Mouse (Mus musculus): Measurements from ENCODE around the gene Rabgef1. TPM values are rescaled to one million over a fixed set of nuclear protein-coding genes. Genes with fewer than 3 reads are reported as not detected.

The Rabgef1 gene
- 18.5 and 19.7 TPM in 2 replicates for polyA plus RNA-seq (2015; fragmentation: Nextera tagmentation; extraction: Ambion mirVana)

DNA sequence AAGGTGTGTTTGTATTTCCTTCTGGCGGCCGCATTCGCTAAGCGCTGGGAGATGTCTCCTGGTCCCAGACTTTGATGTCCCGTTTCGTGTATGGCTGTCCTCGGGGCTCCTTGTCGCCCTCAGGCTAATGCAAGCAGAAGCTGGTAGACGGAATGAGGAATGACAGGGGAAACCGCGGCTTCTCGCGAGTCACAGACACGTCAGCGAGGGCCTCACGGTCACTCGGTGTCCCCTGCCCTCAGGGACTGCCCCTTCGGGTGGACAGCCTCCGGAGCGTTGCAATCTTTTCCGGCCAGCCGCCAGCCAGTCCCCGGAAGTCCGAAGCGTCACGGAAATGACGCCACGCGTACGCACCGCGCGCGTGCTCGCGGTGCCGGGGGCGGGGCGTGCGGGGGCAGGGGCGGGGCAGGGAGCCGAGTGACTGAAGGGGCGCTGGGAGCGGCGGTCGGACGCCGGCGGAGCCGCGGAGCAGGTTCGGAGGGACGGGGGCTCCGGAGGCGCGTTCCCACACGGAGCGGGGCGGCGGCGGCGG is at the start of gene Rabgef1:
Gene Rabgef1 (plus strand): TSS at position 376 of the 532 bp plus-strand sequence.
- peak within 1 kb of the TSS; percentile 96 for H3K4me3 ChIP-seq (ENCODE audit: low read depth, low read length)
- H3K27me3 ChIP-seq (ENCODE audit: insufficient read depth, low read length), result no peaks in the 10 kb centered on the region
- peak within 1 kb of the TSS; percentile 79 for H3K4me2 ChIP-seq (ENCODE audit: low read depth, low read length)
- 1% methylated on average over 41 of the region's 62 CpGs for WGBS (ENCODE audit: insufficient replicate concordance)
- TF ChIP-seq EP300 (IDR thresholded peaks at IDR 0.05; ENCODE audit: low read depth), result no peak; the same call in 1 of the 2 replicates
- 0 out of 2 replicates have a peak, but pooled peaks have one; percentile 4 for TF ChIP-seq CTCF (IDR thresholded peaks at IDR 0.05; ENCODE audit: low read depth)
- peak within 1 kb of the TSS; percentile 92 for H3K9ac ChIP-seq (replicated peaks)
- no peaks in the 10 kb centered on the region for H3K36me3 ChIP-seq (replicated peaks; ENCODE audit: insufficient read depth, low read length)
- no peaks in the 10 kb centered on the region for H3K9me3 ChIP-seq (ENCODE audit: low read length)
- H3K4me1 ChIP-seq (ENCODE audit: insufficient read depth), result peaks cover 43% of the 10 kb centered on the region
- ATAC-seq (peak; percentile 94), DNase-seq (peak; percentile 97)
- peak within 1 kb of the TSS; percentile 98 for H3K27ac ChIP-seq (ENCODE audit: low read depth)

DNA sequence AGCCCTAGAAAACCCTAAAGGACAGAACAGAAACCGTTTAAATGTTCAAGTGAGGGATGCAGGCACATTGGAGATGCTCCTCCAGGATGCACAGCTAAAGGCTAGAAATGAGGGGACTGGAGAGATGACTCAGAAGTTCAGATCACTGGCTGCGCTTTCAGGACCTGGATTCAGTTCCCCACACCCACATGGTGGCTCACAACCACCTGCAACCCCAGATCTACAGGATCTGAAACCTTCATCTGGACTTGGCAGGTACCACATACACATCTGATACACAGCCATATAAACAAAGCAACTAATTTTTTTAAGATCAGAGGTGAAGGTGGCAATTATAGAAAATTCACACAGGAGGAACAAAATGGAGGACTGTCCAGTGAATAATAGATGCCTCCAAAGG is 49.2 kb upstream of the Rabgef1 start:
- ATAC-seq (no peak), DNase-seq (no peak)
- H3K4me2 ChIP-seq (ENCODE audit: low read depth, low read length), result no peak overlapping the region
- no peaks in the 10 kb centered on the region for H3K4me1 ChIP-seq (ENCODE audit: insufficient read depth)
- no peak overlapping the region for H3K9ac ChIP-seq (replicated peaks)
- no peaks in the 10 kb centered on the region for H3K27me3 ChIP-seq (ENCODE audit: insufficient read depth, low read length)
- TF ChIP-seq EP300 (IDR thresholded peaks at IDR 0.05; ENCODE audit: low read depth) (no peak), CTCF (IDR thresholded peaks at IDR 0.05; ENCODE audit: low read depth) (no peak)
- no peaks in the 10 kb centered on the region for H3K9me3 ChIP-seq (ENCODE audit: low read length)
- no peak overlapping the region for H3K4me3 ChIP-seq (ENCODE audit: low read depth, low read length)
- H3K36me3 ChIP-seq (replicated peaks; ENCODE audit: insufficient read depth, low read length), result no peaks in the 10 kb centered on the region
- 85% methylated on average over 2 of the region's 2 CpGs for WGBS (ENCODE audit: insufficient replicate concordance)
- no peak overlapping the region for H3K27ac ChIP-seq (ENCODE audit: low read depth)

DNA sequence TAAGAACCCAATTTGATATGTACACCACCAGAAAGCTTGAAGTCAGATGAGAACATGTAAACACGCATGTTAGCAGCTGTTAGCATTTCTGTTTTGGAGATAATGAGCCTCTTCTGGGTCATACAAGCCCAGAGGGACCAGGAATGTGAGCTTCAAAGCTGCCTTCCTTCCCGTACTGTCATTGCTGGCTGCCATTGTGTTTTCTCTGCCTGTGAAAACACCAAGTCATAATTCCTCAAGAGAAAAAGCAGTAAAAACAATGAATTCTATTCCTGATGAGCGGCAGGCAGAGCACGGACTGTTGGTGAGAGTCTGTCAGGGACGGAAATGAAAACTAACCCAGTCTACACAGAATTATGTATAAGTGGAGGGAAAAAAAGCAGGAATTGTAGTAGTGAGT is 47.3 kb upstream of the Rabgef1 start:
- no peak for DNase-seq
- Histone ChIP-seq H3K9me3 (ENCODE audit: low read length) (no peaks in the 10 kb centered on the region), H3K36me3 (replicated peaks; ENCODE audit: insufficient read depth, low read length) (no peaks in the 10 kb centered on the region), H3K4me1 (ENCODE audit: insufficient read depth) (no peaks in the 10 kb centered on the region; the same call in 1 of the 2 replicates), H3K4me2 (ENCODE audit: low read depth, low read length) (no peak overlapping the region), H3K27ac (ENCODE audit: low read depth) (no peak overlapping the region), H3K27me3 (ENCODE audit: insufficient read depth, low read length) (no peaks in the 10 kb centered on the region), H3K9ac (replicated peaks) (no peak overlapping the region), H3K4me3 (ENCODE audit: low read depth, low read length) (no peak overlapping the region)
- TF ChIP-seq CTCF (IDR thresholded peaks at IDR 0.05; ENCODE audit: low read depth) (no peak), EP300 (IDR thresholded peaks at IDR 0.05; ENCODE audit: low read depth) (no peak)
- 83% methylated on average over 5 of the region's 5 CpGs for WGBS (ENCODE audit: insufficient replicate concordance)
- ATAC-seq, result no peak

DNA sequence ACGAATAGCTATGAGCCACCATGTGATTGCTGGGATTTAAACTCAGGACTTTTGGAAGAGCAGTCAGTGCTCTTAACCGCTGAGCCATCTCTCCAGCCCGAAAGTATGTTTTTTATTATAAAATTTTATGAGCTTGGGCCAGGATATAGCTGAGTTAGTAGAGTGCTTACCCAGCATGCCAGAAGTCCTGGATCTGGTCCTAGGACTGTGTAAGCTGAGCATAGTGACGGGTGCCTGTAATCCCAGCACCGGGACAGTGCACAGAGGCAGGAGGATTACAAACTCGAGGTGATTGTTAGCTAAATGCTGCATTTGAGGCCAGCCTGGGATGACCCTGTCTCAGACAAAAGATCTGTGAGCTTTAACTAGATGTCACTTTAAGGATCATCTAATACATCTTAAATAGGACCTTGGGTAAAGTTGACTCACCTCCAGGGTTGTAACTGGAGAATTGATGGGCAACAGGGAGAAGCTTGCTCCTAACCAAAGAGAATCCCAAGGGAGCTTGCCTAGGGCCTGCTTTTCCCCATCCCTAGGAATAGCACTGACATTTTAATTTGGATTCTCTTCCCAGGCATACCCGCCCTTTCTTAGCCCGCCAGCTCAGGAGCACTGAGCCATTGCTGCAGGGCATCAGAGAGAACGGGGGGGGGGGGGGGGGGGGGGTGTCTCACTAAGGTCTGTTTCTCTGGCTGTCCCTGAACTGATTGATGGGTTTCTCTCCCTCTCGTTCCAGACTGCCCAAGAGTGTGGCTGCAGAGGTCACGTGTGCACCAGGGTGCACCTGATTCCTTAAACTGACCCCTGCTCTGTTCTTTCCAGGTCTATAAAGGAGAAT is 42.7 kb upstream of the Rabgef1 start:
- Histone ChIP-seq H3K4me3 (ENCODE audit: low read depth, low read length) (no peak overlapping the region), H3K27ac (ENCODE audit: low read depth) (no peak overlapping the region), H3K4me2 (ENCODE audit: low read depth, low read length) (0 out of 2 replicates have a peak overlapping the region, but pooled peaks have one; percentile 13), H3K36me3 (replicated peaks; ENCODE audit: insufficient read depth, low read length) (no peaks in the 10 kb centered on the region; the same call in 1 of the 2 replicates), H3K4me1 (ENCODE audit: insufficient read depth) (no peaks in the 10 kb centered on the region; the same call in 1 of the 2 replicates), H3K27me3 (ENCODE audit: insufficient read depth, low read length) (no peaks in the 10 kb centered on the region), H3K9me3 (ENCODE audit: low read length) (no peaks in the 10 kb centered on the region), H3K9ac (replicated peaks) (no peak overlapping the region)
- TF ChIP-seq CTCF (IDR thresholded peaks at IDR 0.05; ENCODE audit: low read depth), result no peak
- no peak for TF ChIP-seq EP300 (IDR thresholded peaks at IDR 0.05; ENCODE audit: low read depth)
- DNase-seq, result no peak
- WGBS (ENCODE audit: insufficient replicate concordance), result 68% methylated on average over 11 of the region's 11 CpGs
- no peak for ATAC-seq

DNA sequence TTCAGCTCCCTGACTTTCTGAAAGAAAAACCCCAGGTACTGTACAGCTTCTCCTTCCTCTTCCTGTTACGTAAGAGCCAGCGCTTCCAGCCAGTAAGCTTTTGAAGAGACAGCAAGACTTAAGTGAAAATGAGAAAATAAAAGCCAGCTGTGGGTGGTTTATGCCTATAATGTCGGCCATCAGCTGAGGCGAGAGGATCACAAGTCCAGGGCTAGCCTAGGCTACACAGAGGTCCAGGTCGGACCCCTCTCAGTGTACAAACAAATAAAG is 42.1 kb upstream of the Rabgef1 start:
- ATAC-seq (no peak), DNase-seq (no peak)
- Histone ChIP-seq H3K4me1 (ENCODE audit: insufficient read depth) (no peaks in the 10 kb centered on the region; the same call in 1 of the 2 replicates), H3K9me3 (ENCODE audit: low read length) (no peaks in the 10 kb centered on the region), H3K4me2 (ENCODE audit: low read depth, low read length) (0 out of 2 replicates have a peak overlapping the region, but pooled peaks have one; percentile 13), H3K27ac (ENCODE audit: low read depth) (no peak overlapping the region), H3K9ac (replicated peaks) (no peak overlapping the region), H3K27me3 (ENCODE audit: insufficient read depth, low read length) (no peaks in the 10 kb centered on the region), H3K4me3 (ENCODE audit: low read depth, low read length) (no peak overlapping the region), H3K36me3 (replicated peaks; ENCODE audit: insufficient read depth, low read length) (no peaks in the 10 kb centered on the region; the same call in 1 of the 2 replicates)
- no peak for TF ChIP-seq EP300 (IDR thresholded peaks at IDR 0.05; ENCODE audit: low read depth)
- TF ChIP-seq CTCF (IDR thresholded peaks at IDR 0.05; ENCODE audit: low read depth), result no peak
- WGBS (ENCODE audit: insufficient replicate concordance), result 54% methylated on average over 5 of the region's 5 CpGs

DNA sequence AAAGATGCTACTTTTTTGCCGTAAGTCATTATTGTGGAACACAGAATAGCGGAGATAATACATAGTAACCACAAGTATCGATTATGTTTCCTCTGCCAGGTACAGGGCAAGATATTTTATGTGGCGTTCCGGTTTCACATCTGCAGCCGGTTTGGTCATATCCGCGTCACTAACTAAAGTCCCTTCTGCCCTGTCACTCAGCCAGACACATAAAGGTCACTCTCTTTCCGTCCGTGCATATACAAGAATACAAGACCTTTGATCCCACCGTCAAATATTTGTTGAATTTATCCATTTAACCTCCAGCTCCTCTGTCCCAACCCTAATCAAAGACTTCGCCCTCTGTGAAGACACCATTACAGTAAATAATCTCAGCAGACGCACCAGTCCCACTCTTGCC is 35.0 kb upstream of the Rabgef1 start:
- Histone ChIP-seq H3K9ac (replicated peaks) (no peak overlapping the region), H3K4me3 (ENCODE audit: low read depth, low read length) (no peak overlapping the region), H3K27ac (ENCODE audit: low read depth) (peak overlapping the region; percentile 53), H3K9me3 (ENCODE audit: low read length) (no peaks in the 10 kb centered on the region), H3K36me3 (replicated peaks; ENCODE audit: insufficient read depth, low read length) (no peaks in the 10 kb centered on the region; the same call in 1 of the 2 replicates), H3K27me3 (ENCODE audit: insufficient read depth, low read length) (no peaks in the 10 kb centered on the region), H3K4me1 (ENCODE audit: insufficient read depth) (no peaks in the 10 kb centered on the region), H3K4me2 (ENCODE audit: low read depth, low read length) (no peak overlapping the region)
- TF ChIP-seq CTCF (IDR thresholded peaks at IDR 0.05; ENCODE audit: low read depth) (no peak), EP300 (IDR thresholded peaks at IDR 0.05; ENCODE audit: low read depth) (no peak)
- WGBS (ENCODE audit: insufficient replicate concordance), result 69% methylated on average over 13 of the region's 13 CpGs
- DNase-seq, result peak; percentile 31
- peak; percentile 85 for ATAC-seq

Measured in liver, postnatal 0 days (tissue).